Mouse (Mus musculus) macrophage (primary cell): ENCODE measurements around the gene A630073D07Rik. TPM values are rescaled to one million over a fixed set of nuclear protein-coding genes. Genes with fewer than 3 reads are reported as not detected.
"Not testable (repeated sequence)": the region's sequence is repeated elsewhere in the genome, so short reads cannot be mapped to it uniquely, and the experiment has no call there.

ENCODE experiments used
- H3K27ac ChIP-seq: fragments of 350-480 bp; formaldehyde crosslinking; 2 replicates; pipeline ENCODE4 v1.9.0; 2021
- H3K36me3 ChIP-seq: fragments of 350-480 bp; formaldehyde crosslinking; 2 replicates; pipeline ENCODE4 v1.9.0; 2021; ENCODE audit errors: inconsistent target
- H3K4me3 ChIP-seq: fragments of 350-480 bp; formaldehyde crosslinking; 2 replicates; pipeline ENCODE4 v1.9.0; 2021; ENCODE audit errors: inconsistent target
- H3K79me2 ChIP-seq: fragments of 350-480 bp; formaldehyde crosslinking; 2 replicates; pipeline ENCODE4 v1.9.0; 2021; ENCODE audit errors: inconsistent target
- WGBS: methylation state at CpG from one replicate; pipeline ENCODE4 v1.1.7; 2026; ENCODE audit warnings: inconsistent platforms; ENCODE audit not compliant: missing documents; 5-methylcytosine and 5-hydroxymethylcytosine counted together
- polyA plus RNA-seq: library from polyadenylated mRNA; stranded (reverse); fragments of 250-400 nt; gene quantifications from 3 replicates; pipeline ENCODE4 v1.2.4, GENCODE M21; 2018; ENCODE audit warnings: inconsistent platforms
- total RNA-seq, 78 experiments: library from RNA; depleted of rRNA; stranded (reverse); fragments of 250-400 nt; gene quantifications; 1 replicate in 9 of 78; 2 replicates in 24 of 78; 3 replicates in 43 of 78; 4 replicates in 2 of 78; pipeline ENCODE4 v1.2.4; 2018; ENCODE audit warnings: inconsistent platforms in 56 of 78

A630073D07Rik gene
- not detected for total RNA-seq (2018; cell fraction: chromatin; rRNA removed)
- not detected for total RNA-seq (2018; cell fraction: cytosol; rRNA removed)
- total RNA-seq (2018; cell fraction: nucleus; rRNA removed) = not detected
- polyA plus RNA-seq = not detected in 3 replicates

DNA sequence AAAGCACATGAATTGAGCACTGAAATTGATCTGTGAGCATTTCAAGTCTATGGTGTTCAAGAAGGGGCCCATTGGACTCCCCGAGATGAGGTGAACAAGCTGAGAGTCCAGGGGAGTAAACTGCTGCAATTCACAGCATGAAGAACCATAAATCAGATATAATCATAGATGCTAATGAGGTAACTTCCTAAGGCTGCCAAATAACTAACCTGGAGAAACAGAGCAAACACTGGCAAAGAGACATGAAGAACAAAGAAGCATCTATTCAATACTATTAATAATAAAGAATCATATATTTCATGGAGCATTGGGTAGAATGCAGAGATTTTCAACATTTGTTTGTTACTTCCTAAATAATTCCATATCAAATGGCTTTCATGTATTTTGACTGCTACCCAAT, at the start of gene A630073D07Rik:
Gene A630073D07Rik (minus strand): TSS at position 101 of the 400 bp plus-strand sequence.
- Histone ChIP-seq H3K27ac (no peak within 1 kb of the TSS), H3K36me3 (no peaks in the 10 kb centered on the region), H3K4me3 (no peak within 1 kb of the TSS), H3K79me2 (no peaks in the 10 kb centered on the region)
- 92% methylated on average over 1 of the region's 1 CpGs for WGBS

DNA sequence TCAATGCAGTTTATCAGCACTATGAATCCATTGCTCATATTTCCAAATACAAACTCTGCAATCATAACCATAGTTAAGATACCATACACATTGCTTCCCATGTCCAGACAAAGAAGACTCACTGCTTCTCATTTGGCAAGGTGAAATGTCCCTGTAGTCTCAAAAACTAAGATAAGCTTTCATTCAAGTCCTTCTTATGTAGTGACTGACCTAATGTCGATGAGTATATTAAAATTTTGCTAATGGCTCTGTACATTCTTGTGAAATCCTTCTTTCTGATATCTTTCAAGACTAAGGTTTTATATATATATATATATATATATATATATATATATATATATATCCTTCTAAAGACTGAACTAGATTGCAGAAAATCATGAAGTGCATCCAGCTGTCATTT, 49.6 kb upstream of the A630073D07Rik start, which contains the start of gene Tas2r121:
Gene Tas2r121 (minus strand): TSS at position 101 of the 400 bp plus-strand sequence.
- Histone ChIP-seq H3K36me3 (no peaks in the 10 kb centered on the region), H3K4me3 (no peak within 1 kb of the TSS), H3K79me2 (no peaks in the 10 kb centered on the region), H3K27ac (no peak within 1 kb of the TSS)
- 75% methylated on average over 1 of the region's 1 CpGs for WGBS

- not testable (repeated sequence) for H3K36me3 ChIP-seq, H3K27ac ChIP-seq, H3K79me2 ChIP-seq, H3K4me3 ChIP-seq
- 78% methylated on average over 7 of the region's 7 CpGs for WGBS
Observed at GRCm38 (mm10) chr6:132691596-132691995, 40.3 kb upstream of the A630073D07Rik start.

GRCm38 (mm10) chr6:132656653-132657052, 5.3 kb upstream of the A630073D07Rik start, which contains the start of gene Tas2r120:
Tas2r120 (plus strand) TSS chr6:132656953.
- Histone ChIP-seq H3K4me3 (no peak within 1 kb of the TSS), H3K27ac (no peak within 1 kb of the TSS), H3K79me2 (no peaks in the 10 kb centered on the region), H3K36me3 (no peaks in the 10 kb centered on the region)

DNA sequence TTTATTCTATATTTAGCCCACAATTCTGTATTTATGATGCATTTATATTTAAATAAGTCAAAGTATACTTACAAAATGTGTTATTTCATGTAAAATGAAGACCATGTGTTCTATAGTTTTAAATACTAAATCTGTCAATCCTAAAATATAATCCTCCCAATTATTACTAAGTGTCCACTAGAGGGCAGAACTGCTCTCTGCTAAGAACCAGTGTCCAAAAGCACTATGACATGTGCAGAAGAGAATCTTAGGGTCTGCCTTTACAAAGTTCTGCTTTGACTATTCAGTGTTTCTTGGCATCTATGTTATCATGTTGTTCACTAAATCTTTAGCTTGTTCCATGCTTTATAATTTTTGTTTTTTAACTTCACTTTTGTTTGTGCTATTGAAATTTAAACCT, 1.9 kb downstream of the A630073D07Rik start:
- no peaks in the 10 kb centered on the region for H3K79me2 ChIP-seq

DNA sequence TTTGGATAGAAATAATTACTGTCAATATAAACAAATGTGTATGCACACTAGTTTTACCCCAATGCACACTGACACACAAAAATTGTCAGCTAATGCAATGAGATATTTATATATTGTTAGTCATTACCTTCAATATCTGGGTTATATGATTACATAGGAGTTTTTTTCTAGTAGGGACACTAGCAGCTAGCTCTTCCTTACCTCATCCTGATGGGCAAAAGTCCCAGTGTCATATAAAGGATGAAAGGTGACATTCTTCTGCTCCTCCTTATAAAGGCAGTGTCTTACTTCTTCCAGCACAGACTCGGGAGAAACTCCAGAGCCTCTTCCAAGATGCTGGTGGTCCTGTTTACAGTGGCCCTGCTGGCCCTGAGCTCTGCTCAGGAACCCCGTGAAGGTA, 55.7 kb downstream of the A630073D07Rik start, which contains the start of gene Prp2:
Gene Prp2 (plus strand): TSS at position 301 of the 400 bp plus-strand sequence.
- 71% methylated on average over 1 of the region's 2 CpGs for WGBS
- not testable (repeated sequence) for H3K79me2 ChIP-seq, H3K4me3 ChIP-seq, H3K36me3 ChIP-seq, H3K27ac ChIP-seq

More for the DNA sequence above, 1.9 kb downstream of the A630073D07Rik start:
- Histone ChIP-seq H3K4me3 (no peak overlapping the region), H3K27ac (no peak overlapping the region), H3K36me3 (no peaks in the 10 kb centered on the region)

Other genes with a start within 250 kb of the A630073D07Rik start
- not detected in 3 replicates for gene Prh1, start 81.7 kb downstream of the A630073D07Rik start, polyA plus RNA-seq
- not detected in 3 replicates for gene Prp2, start 55.6 kb downstream of the A630073D07Rik start, polyA plus RNA-seq
- not detected in 3 replicates for gene Tas2r120, start 5.4 kb upstream of the A630073D07Rik start, polyA plus RNA-seq
- gene Tas2r121, start 49.5 kb upstream of the A630073D07Rik start, polyA plus RNA-seq = not detected in 3 replicates
- not detected in 3 replicates for gene Tas2r122, start 60.4 kb upstream of the A630073D07Rik start, polyA plus RNA-seq
- not detected in 3 replicates for gene Tas2r115, start 86.5 kb upstream of the A630073D07Rik start, polyA plus RNA-seq
- not detected in 3 replicates for gene Tas2r124, start 103.2 kb upstream of the A630073D07Rik start, polyA plus RNA-seq
- not detected in 3 replicates for gene Tas2r102, start 110.6 kb upstream of the A630073D07Rik start, polyA plus RNA-seq
- gene Tas2r136, start 126.6 kb upstream of the A630073D07Rik start, polyA plus RNA-seq = not detected in 3 replicates
- gene Tas2r117, start 151.3 kb upstream of the A630073D07Rik start, polyA plus RNA-seq = not detected in 3 replicates
- not detected in 3 replicates for gene Tas2r123, start 195.6 kb upstream of the A630073D07Rik start, polyA plus RNA-seq
- gene Tas2r116, start 203.9 kb upstream of the A630073D07Rik start, polyA plus RNA-seq = not detected in 3 replicates
- gene Tas2r110, start 216.5 kb upstream of the A630073D07Rik start, polyA plus RNA-seq = not detected in 3 replicates
- gene Tas2r113, start 241.5 kb upstream of the A630073D07Rik start, polyA plus RNA-seq = not detected in 3 replicates